Mouse (Mus musculus) CH12.LX (cell line): ENCODE measurements around the gene Srsf5. TPM values are rescaled to one million over a fixed set of nuclear protein-coding genes. Genes with fewer than 3 reads are reported as not detected.

Source experiments
- DNase-seq: peaks from one replicate; pipeline ENCODE4 v3.0.0-alpha.2; 2013; ENCODE audit errors: extremely low read depth
- H3K27ac ChIP-seq: 2 replicates; pipeline ENCODE4 v1.5.1; 2012; ENCODE audit warnings: low read depth, mild to moderate bottlenecking, control low read depth, moderate library complexity; ENCODE audit not compliant: insufficient read depth
- H3K27me3 ChIP-seq: replicated peaks from 2 replicates; pipeline ENCODE3; 2012; ENCODE audit warnings: inconsistent platforms
- H3K36me3 ChIP-seq, 2 experiments: replicated peaks in 1 of 2; 2 replicates each; pipeline versions ENCODE3 to v1.6.1; 2012; ENCODE audit warnings: inconsistent platforms in 1 of 2, low read length in 1 of 2, mild to moderate bottlenecking in 1 of 2, mixed read lengths in 1 of 2, moderate library complexity in 1 of 2; ENCODE audit not compliant: control insufficient read depth in 1 of 2, insufficient read depth in 1 of 2
- H3K4me1 ChIP-seq, 2 experiments: 2 replicates each; pipeline ENCODE4 v1.6.1; 2012; ENCODE audit warnings: inconsistent platforms in 1 of 2, moderate library complexity in 1 of 2; ENCODE audit not compliant: insufficient read depth in 2 of 2, control insufficient read depth in 1 of 2
- H3K4me2 ChIP-seq: 2 replicates; pipeline ENCODE4 v1.6.1; 2012; ENCODE audit warnings: low read depth, mild to moderate bottlenecking, control low read depth; ENCODE audit not compliant: poor library complexity, insufficient read depth, severe bottlenecking
- H3K4me3 ChIP-seq, 3 experiments: fragments of 150-350 bp in 1 of 3; sonication (generic) in 1 of 3; replicated peaks in 1 of 3; 2 replicates each; pipeline versions ENCODE3 to v1.5.1; 2011 to 2012; ENCODE audit warnings: low read depth in 2 of 3, low read length in 2 of 3, mild to moderate bottlenecking in 2 of 3, moderate library complexity in 2 of 3, control low read depth in 1 of 3, improper control_type of control experiment in 1 of 3, inconsistent platforms in 1 of 3, mixed read lengths in 1 of 3; ENCODE audit not compliant: poor library complexity in 1 of 3
- H3K79me2 ChIP-seq: replicated peaks from 2 replicates; pipeline ENCODE4 v1.6.1; 2012; ENCODE audit warnings: mild to moderate bottlenecking, moderate library complexity; ENCODE audit not compliant: control insufficient read depth, poor library complexity, insufficient read depth, severe bottlenecking; ENCODE audit errors: extremely low read depth
- H3K9ac ChIP-seq: 2 replicates; pipeline ENCODE4 v1.6.1; 2012; ENCODE audit warnings: low read depth, mild to moderate bottlenecking, control low read depth, moderate library complexity; ENCODE audit not compliant: insufficient read depth
- H3K9me3 ChIP-seq: replicated peaks from 2 replicates; pipeline ENCODE3; 2012; ENCODE audit warnings: low read length, inconsistent platforms, mixed read lengths
- BHLHE40 ChIP-seq: IDR thresholded peaks from 2 replicates; pipeline ENCODE4 v1.6.1; 2011; ENCODE audit warnings: mild to moderate bottlenecking, low read depth, low read length, improper control_type of control experiment
- CHD2 ChIP-seq: IDR thresholded peaks from 2 replicates; pipeline ENCODE4 v1.6.1; 2011; ENCODE audit warnings: low read length, improper control_type of control experiment
- EP300 ChIP-seq: IDR thresholded peaks from 2 replicates; pipeline ENCODE4 v1.6.1; 2011; ENCODE audit warnings: low read length, improper control_type of control experiment
- GABPA ChIP-seq: IDR thresholded peaks from 2 replicates; pipeline ENCODE4 v1.6.1; 2012; ENCODE audit warnings: low read depth, low read length, improper control_type of control experiment, inconsistent platforms; ENCODE audit not compliant: insufficient replicate concordance
- MAFK ChIP-seq: IDR thresholded peaks from 2 replicates; pipeline ENCODE4 v1.6.1; 2011; ENCODE audit warnings: low read length, improper control_type of control experiment; ENCODE audit not compliant: insufficient replicate concordance
- MAX ChIP-seq: IDR thresholded peaks from 2 replicates; pipeline ENCODE4 v1.6.1; 2011; ENCODE audit warnings: low read length, improper control_type of control experiment
- MXI1 ChIP-seq: IDR thresholded peaks from 2 replicates; pipeline ENCODE4 v1.6.1; 2011; ENCODE audit warnings: mild to moderate bottlenecking, low read depth, low read length, improper control_type of control experiment
- NELFE ChIP-seq: IDR thresholded peaks from 2 replicates; pipeline ENCODE4 v1.6.1; 2011; ENCODE audit warnings: low read depth, low read length, improper control_type of control experiment
- PAX5 ChIP-seq: IDR thresholded peaks from 2 replicates; pipeline ENCODE4 v1.6.1; 2012; ENCODE audit warnings: low read length, inconsistent platforms, mixed read lengths
- POLR2A ChIP-seq: IDR thresholded peaks from 2 replicates; pipeline ENCODE4 v1.6.1; 2011; ENCODE audit warnings: low read depth, mild to moderate bottlenecking, improper control_type of control experiment, low read length
- POLR2AphosphoS2 ChIP-seq: IDR thresholded peaks from 2 replicates; pipeline ENCODE4 v1.6.1; 2011; ENCODE audit warnings: low read depth, low read length, improper control_type of control experiment
- ZC3H11A ChIP-seq: IDR thresholded peaks from 2 replicates; pipeline ENCODE4 v1.6.1; 2012; ENCODE audit warnings: low read depth, mild to moderate bottlenecking, inconsistent platforms, low read length, improper control_type of control experiment
- ZMIZ1 ChIP-seq: IDR thresholded peaks from 2 replicates; pipeline ENCODE4 v1.6.1; 2012; ENCODE audit warnings: low read depth, mild to moderate bottlenecking, inconsistent platforms, low read length, improper control_type of control experiment
- ZNF384 ChIP-seq: IDR thresholded peaks from 2 replicates; pipeline ENCODE4 v1.6.1; 2012; ENCODE audit warnings: low read depth, low read length, improper control_type of control experiment, inconsistent platforms
- dilution Hi-C: fragments of 300-500 bp; cut with MboI; formaldehyde crosslinking; loops from 2 replicates; pipeline ENCODE4 v1.14.3; 2020; ENCODE audit warnings: low sequenced_read_pairs; ENCODE audit not compliant: extremely low pct_unique_long_range_greater_than_20kb, extremely low pct_ligation_motif_present
- in situ Hi-C: fragments of 300-500 bp; cut with MboI; formaldehyde crosslinking; loops from 3 replicates; pipeline ENCODE4 v1.14.3; 2019; ENCODE audit warnings: low sequenced_read_pairs, low pct_ligation_motif_present, low pct_unique_long_range_greater_than_20kb, mixed read lengths
- polyA plus RNA-seq: library from polyadenylated mRNA; unstranded; fragments of >175 nt; gene quantifications from 2 replicates; pipeline ENCODE4 v1.2.1, GENCODE M21; 2012; ENCODE audit warnings: low read depth; ENCODE audit not compliant: insufficient read length
- total RNA-seq, 2 experiments: library from RNA; depleted of rRNA; stranded (reverse); fragments of 300-350 nt in 1 of 2; fragments of >200 nt in 1 of 2; gene quantifications; 2 replicates each; pipeline ENCODE4 v1.2.3; 2012 to 2014

Srsf5 gene
- total and polyA plus RNA-seq, 3 experiments, result 260 to 549 (median 459) TPM

DNA sequence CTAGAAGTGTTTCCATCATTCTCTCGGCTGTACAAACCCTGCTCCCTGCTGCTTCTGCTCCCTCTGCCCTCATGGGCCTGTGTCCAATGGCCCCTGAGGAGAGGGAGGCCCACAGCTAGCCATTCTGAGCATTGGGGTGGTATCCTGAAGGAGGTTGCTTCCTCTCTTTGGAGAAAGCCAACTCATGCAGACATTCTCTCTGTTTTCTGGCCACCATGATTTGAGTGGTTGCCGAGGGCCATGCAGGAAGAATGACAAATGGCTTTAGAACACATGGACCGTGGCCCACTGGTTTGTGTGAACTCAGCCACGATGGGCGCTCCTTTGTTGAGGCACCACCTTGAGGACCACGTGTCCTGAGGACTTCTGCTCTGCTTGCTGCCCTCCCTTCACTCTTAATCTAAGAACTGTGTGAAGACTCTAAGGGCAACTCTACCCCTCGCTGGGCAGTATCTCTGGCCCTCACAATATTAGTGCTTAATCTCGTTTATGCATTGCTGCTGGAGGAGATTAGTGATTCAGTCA lies 24.9 kb downstream of the Srsf5 start:
- no peak for DNase-seq

DNA sequence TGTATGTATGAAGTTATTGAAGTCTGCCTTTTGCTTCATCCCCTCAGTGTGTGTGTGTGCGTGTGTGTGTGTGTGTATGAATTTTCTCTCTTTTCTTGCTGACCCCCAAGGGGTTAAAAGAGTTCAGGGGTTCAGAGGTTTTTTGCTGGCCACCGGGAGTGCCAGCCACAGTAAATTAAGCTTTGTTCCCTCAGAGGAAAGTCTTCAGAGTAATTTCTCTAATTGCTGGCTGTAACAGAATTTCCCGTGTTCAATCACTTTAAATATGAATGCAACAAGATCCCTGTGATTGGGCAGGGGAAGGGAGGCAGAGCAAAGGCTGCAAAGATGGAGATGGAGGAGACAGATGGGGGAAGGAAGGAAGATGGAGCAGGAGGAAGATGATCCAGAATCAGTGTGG lies 26.5 kb downstream of the Srsf5 start:
- no peaks in the 10 kb centered on the region for H3K79me2 ChIP-seq
- no peak overlapping the region for H3K4me3 ChIP-seq
- H3K27ac ChIP-seq, result no peak overlapping the region
- no peaks in the 10 kb centered on the region for H3K27me3 ChIP-seq
- dilution Hi-C loops (no loop called here), in situ Hi-C loops (no loop called here)
- no peak overlapping the region for H3K4me2 ChIP-seq
- TF ChIP-seq ZNF384, result no peak
- no peak for TF ChIP-seq NELFE
- no peak for TF ChIP-seq ZMIZ1
- TF ChIP-seq EP300, result no peak
- TF ChIP-seq MXI1, result no peak
- no peak for TF ChIP-seq POLR2A
- no peak for TF ChIP-seq PAX5
- TF ChIP-seq POLR2AphosphoS2, result no peak
- TF ChIP-seq MAFK, result no peak
- no peak overlapping the region for H3K9ac ChIP-seq
- peaks cover 6% of the 10 kb centered on the region for H3K9me3 ChIP-seq
- no peak for DNase-seq
- H3K36me3 ChIP-seq, result no peaks in the 10 kb centered on the region
- no peaks in the 10 kb centered on the region for H3K4me1 ChIP-seq

More for the DNA sequence above, 24.9 kb downstream of the Srsf5 start:
- H3K4me2 ChIP-seq, result no peak overlapping the region
- no peaks in the 10 kb centered on the region for H3K27me3 ChIP-seq
- H3K9me3 ChIP-seq, result peaks cover 4% of the 10 kb centered on the region
- TF ChIP-seq MAX, result no peak
- no peak for TF ChIP-seq CHD2
- TF ChIP-seq MXI1, result no peak
- TF ChIP-seq ZC3H11A, result no peak
- no peak for TF ChIP-seq BHLHE40
- TF ChIP-seq GABPA, result no peak
- no peak for TF ChIP-seq MAFK
- TF ChIP-seq NELFE, result no peak
- H3K27ac ChIP-seq, result no peak overlapping the region
- no peaks in the 10 kb centered on the region for H3K4me1 ChIP-seq
- H3K36me3 ChIP-seq, result peaks cover 0 to 4% of the 10 kb centered on the region in 2 experiments
- in situ Hi-C loops, result no loop called here
- dilution Hi-C loops, result no loop called here
- H3K79me2 ChIP-seq, result no peaks in the 10 kb centered on the region
- H3K4me3 ChIP-seq, result no peak overlapping the region
- H3K9ac ChIP-seq, result no peak overlapping the region
